Mouse (Mus musculus): ENCODE data around the gene Tox4.
"Not testable (repeated sequence)": the region's sequence is repeated elsewhere in the genome, so short reads cannot be mapped to it uniquely, and the experiment has no call there.

The Tox4 gene

DNA sequence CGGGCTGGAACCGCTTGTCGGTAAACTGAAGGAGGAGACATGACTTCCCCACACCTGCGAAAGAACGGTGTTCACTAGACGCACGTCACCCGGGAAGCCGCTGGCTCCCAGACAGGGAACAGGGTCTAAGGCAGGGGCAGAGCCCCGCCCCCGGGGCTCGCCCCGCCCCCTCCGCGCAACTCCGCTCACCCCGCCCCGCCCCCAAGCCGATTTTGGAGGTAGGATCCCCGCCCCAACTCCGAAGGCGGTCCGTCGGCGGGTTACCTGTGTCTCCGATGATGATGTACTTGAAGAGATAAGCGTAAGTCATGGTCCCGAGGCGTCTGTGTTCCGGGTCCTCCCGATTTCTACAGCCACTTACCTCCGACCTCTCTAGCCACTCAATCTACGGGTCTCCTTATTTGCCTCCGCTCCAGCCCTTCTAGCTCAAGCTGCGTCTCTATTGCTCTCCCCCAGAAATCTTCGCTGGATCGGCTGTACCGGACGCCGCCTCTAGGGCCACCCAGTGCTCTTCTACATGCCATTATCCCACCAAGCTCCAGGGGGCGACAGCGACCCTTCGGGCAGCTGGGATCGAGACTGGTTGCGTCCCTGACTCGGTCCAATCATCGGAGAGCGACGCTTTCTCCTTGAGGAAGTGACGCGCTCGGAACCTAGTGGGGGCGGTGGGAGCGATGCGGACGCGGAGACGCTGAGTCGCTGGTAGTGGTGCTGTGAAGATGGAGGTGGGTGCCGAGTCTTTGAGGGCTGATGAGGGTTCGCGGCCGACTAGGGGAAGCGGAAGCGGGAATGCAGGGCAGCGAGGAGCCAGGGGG lies at the start of gene Tox4, which contains the start of gene Rab2b:
Gene Tox4, plus strand, starts transcription at position 215 of the 815 bp plus-strand sequence.
Gene Rab2b, minus strand, starts transcription at position 614 of the 815 bp plus-strand sequence.
- DNase-seq = peak; percentile 98

DNA sequence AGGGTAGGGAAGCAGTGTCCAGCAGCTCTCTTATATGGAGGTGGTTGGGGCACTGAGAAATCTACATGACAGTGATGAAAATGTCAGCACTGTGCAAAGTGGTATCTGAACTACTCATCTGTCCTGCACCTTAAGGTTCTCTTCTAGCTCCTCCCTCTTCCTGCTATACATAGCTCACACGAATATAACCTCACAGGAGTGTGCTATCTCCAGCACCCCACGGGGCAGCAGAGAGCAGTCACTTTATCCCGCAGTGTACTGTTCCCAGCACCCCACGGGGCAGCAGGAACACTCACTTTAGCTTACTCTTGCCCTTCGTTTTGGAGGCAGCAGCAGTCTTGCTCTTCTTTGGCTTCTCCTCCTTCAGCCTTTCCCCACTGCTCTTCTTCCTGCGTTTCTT lies 46.7 kb upstream of the Tox4 start:
- DNase-seq = no peak

- no peak for DNase-seq
Measured at GRCm38 (mm10) chr14:52235165-52235564, 43.8 kb upstream of the Tox4 start.

- no peak for DNase-seq
Measured at GRCm38 (mm10) chr14:52236216-52236615, 42.7 kb upstream of the Tox4 start.

GRCm38 (mm10) chr14:52244041-52244689 lies 34.8 kb upstream of the Tox4 start:
- DNase-seq = peak; percentile 100

DNA sequence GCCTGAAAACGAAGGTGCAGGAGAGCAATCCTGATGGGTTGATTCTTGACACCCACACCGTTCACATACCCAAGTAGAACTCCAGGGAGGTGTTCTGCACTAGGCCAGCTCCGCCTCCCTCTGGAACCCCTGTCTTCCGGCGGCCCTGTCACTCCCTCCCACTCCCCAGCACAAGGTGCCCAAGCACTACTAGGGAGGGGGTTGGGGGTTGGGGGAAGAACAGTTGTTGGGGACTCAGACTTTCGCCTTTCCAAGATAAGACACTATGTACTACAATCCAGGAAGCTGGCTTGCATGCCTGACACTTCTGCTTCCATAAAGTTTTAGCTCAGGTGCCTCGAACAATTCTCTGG lies 34.3 kb upstream of the Tox4 start:
- no peak for DNase-seq

DNA sequence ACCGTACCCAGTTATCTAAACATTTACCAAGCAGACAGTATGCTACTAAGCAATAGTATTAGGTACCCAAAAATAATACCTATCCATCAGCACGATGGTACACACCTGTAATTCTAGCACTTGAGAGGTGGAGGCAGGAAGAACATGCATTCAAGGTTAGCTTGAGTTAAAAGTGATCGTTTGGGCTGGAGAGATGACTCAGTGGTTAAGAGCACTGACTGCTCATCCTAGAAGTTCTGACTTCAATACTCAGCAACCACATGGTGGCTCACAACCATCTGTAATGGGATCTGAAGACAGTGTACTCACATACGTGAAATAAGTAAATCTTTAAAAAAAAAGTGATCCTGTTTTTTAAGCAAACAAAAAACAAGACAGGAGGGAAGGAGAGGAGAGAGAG lies 32.8 kb upstream of the Tox4 start:
- no peak for DNase-seq

GRCm38 (mm10) chr14:52256311-52257175 lies 22.4 kb upstream of the Tox4 start:
- no peak for DNase-seq

GRCm38 (mm10) chr14:52257484-52258213 lies 21.3 kb upstream of the Tox4 start, which contains the start of gene Chd8:
Gene Chd8 (minus strand): TSS chr14:52257780.
- DNase-seq = peak; percentile 98

DNA sequence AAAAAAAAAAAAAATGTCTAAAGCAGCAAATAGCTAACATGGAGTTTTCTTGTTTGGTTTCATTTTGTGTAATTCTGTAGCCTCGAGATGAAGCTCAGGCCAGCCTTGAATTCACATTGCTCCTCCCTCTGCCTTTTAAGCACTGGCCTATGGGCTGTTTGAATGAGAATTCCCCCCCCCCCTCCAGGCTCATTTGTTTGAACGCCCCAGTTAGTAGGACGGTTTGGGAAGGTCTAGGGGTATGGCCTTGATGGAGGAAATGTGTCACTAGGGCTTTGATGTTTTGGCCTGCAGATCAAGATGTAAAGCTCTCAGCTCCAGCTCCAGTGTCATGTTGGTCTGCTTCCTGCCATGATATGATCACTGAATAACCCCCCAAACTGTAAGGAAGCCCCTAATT lies 6.2 kb upstream of the Tox4 start:
- DNase-seq = no peak

- DNase-seq = no peak
Measured at GRCm38 (mm10) chr14:52277210-52277609, 1.7 kb upstream of the Tox4 start.

- DNase-seq = no peak
Measured at GRCm38 (mm10) chr14:52279747-52280120, 788 bp downstream of the Tox4 start.

- no peak for DNase-seq
Measured at GRCm38 (mm10) chr14:52283629-52284028, 4.7 kb downstream of the Tox4 start.

GRCm38 (mm10) chr14:52284191-52284590 lies 5.2 kb downstream of the Tox4 start:
- DNase-seq = no peak

DNA sequence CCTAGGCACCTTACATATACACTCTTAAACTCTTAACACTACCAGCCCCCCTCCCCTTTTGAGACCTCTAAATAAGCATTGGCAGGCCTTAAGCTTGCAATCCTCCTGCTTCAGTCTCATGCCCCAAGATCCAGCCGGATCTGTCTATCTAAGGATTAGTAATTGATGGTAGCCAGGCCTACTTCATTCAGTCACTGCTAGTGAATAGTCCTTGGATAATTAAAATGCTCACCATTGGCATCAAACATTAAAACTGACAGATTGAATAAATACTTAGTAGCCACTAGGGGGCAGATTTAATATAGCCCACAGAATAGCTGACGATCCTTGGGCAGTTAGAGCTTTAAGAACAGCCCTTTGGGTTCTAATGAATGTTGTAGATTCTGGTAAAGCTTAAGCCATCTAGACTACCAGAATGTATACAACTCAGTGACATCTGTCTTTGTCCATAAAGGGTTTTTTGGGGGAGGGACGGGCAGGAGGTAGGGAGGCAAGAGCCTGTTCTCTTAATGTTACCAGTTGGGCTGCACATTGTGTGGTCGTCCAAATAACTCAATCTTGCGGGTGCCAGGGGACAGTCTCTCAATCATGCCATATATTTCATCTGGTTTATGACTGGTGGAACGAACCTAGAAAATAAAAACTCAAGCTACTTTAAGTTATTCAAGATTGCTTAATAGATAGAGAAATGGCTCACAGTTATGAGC lies 16.8 kb downstream of the Tox4 start:
- DNase-seq = no peak

GRCm38 (mm10) chr14:52303517-52303916 lies 24.6 kb downstream of the Tox4 start:
- DNase-seq = not testable (repeated sequence)

- peak; percentile 96 for DNase-seq
Measured at GRCm38 (mm10) chr14:52304644-52305271, 25.8 kb downstream of the Tox4 start, which contains the start of gene Mettl3. Gene Mettl3 (minus strand): TSS chr14:52305128.

DNA sequence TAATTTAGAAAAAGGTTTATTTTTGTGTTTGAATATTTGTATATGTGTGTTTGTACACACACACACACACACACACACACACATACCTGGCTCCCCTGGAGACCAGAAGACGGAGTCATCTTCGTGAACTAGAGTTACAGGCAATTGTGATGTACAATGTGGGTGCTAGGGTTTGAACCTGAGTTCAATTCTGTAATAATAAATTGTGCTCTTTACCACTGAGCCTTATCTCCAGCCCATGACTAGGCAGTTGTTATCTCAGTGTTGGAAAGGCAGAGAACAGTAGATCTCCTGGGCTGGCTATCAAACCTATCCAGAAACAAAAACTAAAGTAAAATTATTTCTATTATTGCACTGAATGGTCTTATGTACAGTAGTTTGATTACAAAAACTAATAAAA lies 27.2 kb downstream of the Tox4 start:
- DNase-seq = no peak

DNA sequence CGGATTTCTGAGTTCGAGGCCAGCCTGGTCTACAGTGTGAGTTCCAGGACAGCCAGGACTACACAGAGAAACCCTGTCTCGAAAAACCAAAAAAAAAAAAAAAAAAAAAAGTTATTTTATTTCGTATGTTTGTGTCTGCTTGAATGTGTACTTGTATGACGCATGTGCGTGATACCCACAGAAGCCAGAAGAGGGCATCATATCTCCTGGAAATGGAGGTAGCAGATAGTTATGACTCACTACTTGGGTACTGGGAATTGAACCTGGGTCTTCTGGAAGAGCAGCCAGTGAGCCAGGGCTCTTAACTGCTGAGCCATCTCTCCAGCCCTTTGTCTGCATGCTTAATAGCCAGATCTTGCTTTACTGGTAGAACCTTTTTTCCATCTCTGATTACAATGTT lies 31.4 kb downstream of the Tox4 start:
- not testable (repeated sequence) for DNase-seq

DNA sequence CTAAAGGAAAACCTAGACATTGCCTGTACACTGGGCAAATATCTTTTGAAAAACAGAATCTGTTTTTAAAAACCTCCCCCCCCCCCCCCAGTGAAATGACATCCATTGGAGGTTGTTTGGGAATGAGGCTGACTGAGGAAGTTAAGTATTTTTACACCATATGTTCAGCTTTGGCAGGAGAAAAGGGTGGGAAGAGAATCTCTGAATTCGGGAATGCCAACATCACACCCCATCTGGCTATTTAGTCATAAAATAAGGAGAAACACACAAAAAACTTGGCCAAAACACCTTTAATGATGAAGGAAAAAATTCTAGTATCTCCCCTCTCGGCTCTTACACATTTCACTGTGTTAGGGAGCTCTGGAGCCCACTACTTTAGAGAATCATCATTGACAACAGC lies 32.0 kb downstream of the Tox4 start:
- DNase-seq = no peak
